Mouse (Mus musculus) kidney, adult 2 months (tissue): ENCODE measurements around the gene Gm28102. TPM values are rescaled to one million over a fixed set of nuclear protein-coding genes. Genes with fewer than 3 reads are reported as not detected.
"Not testable (repeated sequence)": the region's sequence is repeated elsewhere in the genome, so short reads cannot be mapped to it uniquely, and the experiment has no call there.

Experiments
- DNase-seq: peaks from one replicate; pipeline ENCODE4 v3.0.0; 2021
- H3K27ac ChIP-seq: fragments of 200-500 bp; 2 replicates; pipeline ENCODE4 v1.5.1; 2012; ENCODE audit warnings: low read depth, low read length, control low read depth, inconsistent platforms; ENCODE audit not compliant: insufficient read depth
- H3K27me3 ChIP-seq: fragments of 200-500 bp; replicated peaks from 2 replicates; pipeline ENCODE4 v1.6.1; 2012; ENCODE audit warnings: mild to moderate bottlenecking, moderate library complexity, low read length, inconsistent platforms; ENCODE audit not compliant: control insufficient read depth, insufficient read depth
- H3K36me3 ChIP-seq: fragments of 200-500 bp; 2 replicates; pipeline ENCODE4 v1.6.1; 2012; ENCODE audit warnings: mild to moderate bottlenecking, moderate library complexity, low read length, inconsistent platforms; ENCODE audit not compliant: control insufficient read depth, insufficient read depth
- H3K4me1 ChIP-seq: fragments of 200-500 bp; 2 replicates; pipeline ENCODE4 v1.6.1; 2011; ENCODE audit warnings: low read length; ENCODE audit not compliant: control insufficient read depth, insufficient read depth
- H3K4me3 ChIP-seq: fragments of 200-500 bp; 2 replicates; pipeline ENCODE4 v1.5.1; 2011; ENCODE audit warnings: mild to moderate bottlenecking, low read depth, low read length, control low read depth; ENCODE audit not compliant: insufficient read depth
- WGBS: fragments of 180-500 bp; shearing (Covaris S2); methylation state at CpG from one replicate; pipeline ENCODE4 v1.1.7; 2018; 5-methylcytosine and 5-hydroxymethylcytosine counted together
- polyA plus RNA-seq: library from polyadenylated mRNA; depleted of rRNA; stranded (reverse); fragments of >200 nt; gene quantifications from 2 replicates; pipeline ENCODE4 v1.2.3, GENCODE M21; 2012; rRNA removed

Gm28102 gene
- not detected in 2 replicates for polyA plus RNA-seq

GRCm38 (mm10) chrY:88053015-88053414 lies at the start of gene Gm28102:
Gene Gm28102, plus strand, starts transcription at chrY:88053315.
- not testable (repeated sequence) for H3K27me3 ChIP-seq, H3K36me3 ChIP-seq, H3K4me1 ChIP-seq, H3K4me3 ChIP-seq, H3K27ac ChIP-seq, DNase-seq
- 81% methylated on average over 5 of the region's 7 CpGs for WGBS
